Mouse (Mus musculus) yolk sac, embryonic 10.5 days (tissue): ENCODE measurements at regions not wholly inside any gene's neighbourhood (a gene's known extent, or its start where the extent isn't known, plus 50 kb on each side); places are given as distances from the start of the nearest gene placed in this dataset.
A peak's percentile ranks its signal among the peaks of the same experiment; 100 is the strongest.

Source experiments
- DNase-seq: peaks from one replicate; pipeline ENCODE4 v3.0.0-alpha.2; 2017; ENCODE audit warnings: low spot score

GRCm38 (mm10) chr15:57644331-57644953 lies 167.0 kb upstream of the Slc22a22 start:
- DNase-seq: no peak

- DNase-seq: no peak
Observed at GRCm38 (mm10) chr15:57639115-57639514, 161.7 kb upstream of the Slc22a22 start.

GRCm38 (mm10) chr15:57633067-57633466 lies 155.6 kb upstream of the Slc22a22 start:
- no peak for DNase-seq

GRCm38 (mm10) chr15:57632537-57632936 lies 155.1 kb upstream of the Slc22a22 start:
- no peak for DNase-seq

GRCm38 (mm10) chr15:57618466-57618865 lies 141.0 kb upstream of the Slc22a22 start:
- no peak for DNase-seq

DNA sequence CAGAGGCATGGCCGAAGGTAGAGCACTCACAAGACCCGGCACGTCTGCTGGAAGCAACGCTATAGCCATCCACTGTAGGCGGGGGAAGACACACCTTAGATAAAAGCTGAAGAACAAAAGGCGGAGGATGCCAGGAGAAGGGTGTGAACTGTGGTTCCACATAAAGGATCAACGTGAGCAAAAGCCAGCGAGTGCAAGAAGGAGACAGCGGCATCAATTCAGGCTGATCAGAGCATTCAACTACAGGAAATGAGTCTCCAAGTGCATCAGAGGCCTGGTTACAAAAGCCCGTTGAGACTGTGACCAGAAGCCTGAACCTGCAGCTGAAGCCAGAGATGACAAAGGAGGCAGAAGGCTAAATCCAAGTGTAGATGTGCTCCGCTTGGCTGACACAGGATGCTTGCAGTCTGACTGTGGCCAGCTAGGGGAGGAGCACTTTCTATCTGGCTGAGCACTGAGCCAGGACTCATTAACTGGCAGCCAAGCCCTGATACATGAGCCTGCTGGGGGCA lies 139.5 kb upstream of the Slc22a22 start:
- no peak for DNase-seq

- no peak for DNase-seq
Observed at GRCm38 (mm10) chr15:57610006-57610405, 132.6 kb upstream of the Slc22a22 start.

DNA sequence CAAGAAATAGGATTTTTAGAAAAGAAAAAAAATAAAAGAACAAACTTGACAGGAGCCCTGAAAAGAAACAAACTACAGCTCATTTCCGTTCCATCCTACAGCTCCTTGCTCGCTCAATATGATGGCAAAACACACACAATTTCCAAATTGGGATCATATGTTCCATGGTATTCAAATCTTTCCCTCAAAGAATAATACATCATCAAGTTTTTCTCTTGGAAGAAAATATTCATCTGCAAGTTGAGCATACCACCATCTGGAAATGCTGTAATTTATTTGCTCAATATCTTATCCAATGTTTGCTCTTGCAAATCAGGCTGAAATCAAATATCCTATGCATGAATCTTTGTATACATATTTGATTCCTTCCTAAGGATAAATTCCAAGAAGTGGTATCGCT lies 131.1 kb upstream of the Slc22a22 start:
- DNase-seq: no peak

- DNase-seq: no peak
Observed at GRCm38 (mm10) chr15:57600562-57600961, 123.1 kb upstream of the Slc22a22 start.

GRCm38 (mm10) chr15:57593326-57594004 lies 116.0 kb upstream of the Slc22a22 start:
- no peak for DNase-seq

DNA sequence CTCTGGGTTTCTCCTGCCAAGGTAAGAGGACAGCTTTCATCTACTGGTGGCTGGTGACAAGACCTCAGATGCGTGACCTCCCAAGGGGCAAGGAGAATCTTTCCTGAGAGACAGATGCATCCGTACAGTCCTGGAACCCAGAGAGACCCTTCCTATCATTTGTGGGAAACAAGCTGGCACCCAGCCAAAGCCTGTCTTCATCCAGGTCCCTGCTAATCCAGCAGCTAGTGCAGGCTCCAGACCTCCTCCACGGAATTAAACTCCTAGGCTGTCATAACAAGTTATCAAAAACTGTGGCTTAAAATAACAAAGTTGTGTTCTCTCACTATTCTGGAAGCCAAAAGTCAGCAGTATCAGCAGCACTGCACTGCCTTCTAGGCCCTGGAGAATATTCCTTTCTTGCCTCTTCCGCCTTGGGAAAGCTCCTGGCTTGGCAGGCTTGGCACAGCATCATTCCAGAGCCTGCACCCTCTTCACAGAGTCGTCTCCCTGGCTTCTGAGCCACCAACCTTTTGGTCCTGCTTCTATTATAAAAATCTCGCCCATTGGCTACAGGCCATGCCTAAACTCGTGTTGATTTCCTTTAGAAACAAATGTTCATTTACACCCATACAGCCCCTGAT lies 113.3 kb upstream of the Slc22a22 start:
- DNase-seq: peak; percentile 6

- DNase-seq: peak; percentile 70
Observed at GRCm38 (mm10) chr15:57589404-57590377, 112.3 kb upstream of the Slc22a22 start.

DNA sequence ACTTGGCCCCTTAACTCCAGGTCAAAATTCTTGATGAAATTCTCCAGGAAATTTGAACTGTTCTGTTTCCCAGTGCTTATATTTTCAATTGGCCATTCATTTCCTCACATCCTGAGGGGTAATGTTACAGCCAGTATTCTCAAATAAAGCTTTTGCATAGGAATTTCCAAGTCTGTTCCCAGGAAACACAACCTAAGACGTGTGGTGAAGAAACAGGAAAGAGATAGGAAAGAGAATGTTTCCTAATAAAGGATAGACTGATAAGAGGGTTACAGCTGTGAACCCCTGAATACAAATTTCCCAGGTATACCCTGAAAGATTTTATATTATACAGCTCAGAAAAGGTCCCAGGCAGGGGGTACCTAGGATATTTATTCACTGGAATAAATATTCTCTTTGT lies 108.0 kb upstream of the Slc22a22 start:
- DNase-seq: no peak

DNA sequence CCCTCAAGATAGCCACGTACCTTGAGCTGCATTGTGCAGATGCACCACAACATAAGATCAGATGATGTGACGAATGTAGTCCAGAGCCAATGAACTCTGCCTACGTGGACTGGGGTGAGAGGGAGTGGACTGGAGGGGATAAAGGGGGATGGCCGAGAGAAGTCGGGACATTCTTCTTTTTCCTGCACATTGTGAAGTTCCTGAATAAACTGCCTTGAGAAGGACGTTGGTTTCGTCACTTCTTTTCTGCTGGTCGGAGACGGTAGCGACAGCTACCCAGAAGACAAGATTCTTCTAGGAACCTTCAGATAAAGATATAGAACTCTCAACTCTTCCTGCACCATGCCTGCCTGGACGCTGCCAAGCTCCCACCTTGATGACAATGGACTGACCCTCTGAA lies 107.1 kb upstream of the Slc22a22 start:
- DNase-seq: no peak

- no peak for DNase-seq
Observed at GRCm38 (mm10) chr15:57581266-57581665, 103.8 kb upstream of the Slc22a22 start.

- no peak for DNase-seq
Observed at GRCm38 (mm10) chr15:57578794-57579193, 101.4 kb upstream of the Slc22a22 start.

GRCm38 (mm10) chr15:57574080-57574618 lies 96.7 kb upstream of the Slc22a22 start:
- DNase-seq: no peak

DNA sequence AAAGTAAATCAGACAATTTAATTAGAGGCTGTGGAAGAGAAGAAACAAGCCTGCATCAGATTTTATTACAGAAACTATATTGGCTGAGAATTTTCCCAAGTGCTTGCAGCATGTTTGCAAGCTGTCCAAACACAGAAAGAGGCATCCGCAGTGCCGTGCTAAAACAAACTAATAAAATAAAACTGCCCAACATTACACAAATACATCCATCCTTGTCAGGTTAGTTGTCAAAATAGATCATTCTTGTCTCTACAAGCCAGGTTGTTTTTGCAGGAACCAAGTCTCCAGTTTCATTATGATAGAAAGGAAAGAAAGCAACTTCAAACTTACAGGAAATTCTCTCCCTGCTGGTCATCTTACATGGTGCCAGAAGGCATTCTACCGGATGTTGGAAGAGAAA lies 95.0 kb upstream of the Slc22a22 start:
- DNase-seq: no peak

DNA sequence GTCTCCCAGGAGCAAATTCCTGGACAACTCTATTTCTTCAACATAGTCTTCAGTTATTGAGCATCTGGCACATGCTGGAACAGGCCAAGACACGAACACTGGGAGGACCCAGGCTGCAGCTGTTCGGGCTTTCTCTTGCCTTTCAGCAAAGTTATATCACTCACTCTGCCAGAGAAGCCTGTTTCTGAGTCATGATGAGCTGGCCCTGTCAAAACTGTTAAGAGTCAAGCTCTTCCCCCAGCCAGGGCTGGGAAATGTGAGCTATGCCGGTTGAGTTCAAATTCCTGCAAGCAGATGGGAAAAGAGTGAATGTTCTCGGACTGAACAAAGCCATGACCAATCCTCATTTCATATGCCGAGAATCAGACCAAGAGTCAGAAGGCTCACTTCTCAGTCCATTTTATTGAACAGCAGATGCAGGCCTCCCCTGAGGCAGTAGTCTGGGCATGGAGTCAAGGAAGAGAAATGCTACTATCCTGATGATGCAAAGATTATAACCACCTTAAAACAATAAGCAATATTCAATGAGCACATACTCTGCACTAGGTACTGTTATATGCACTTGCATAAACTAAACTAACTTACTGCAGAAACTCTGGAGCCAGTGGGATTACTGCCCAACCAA lies 90.7 kb upstream of the Slc22a22 start:
- peak; percentile 3 for DNase-seq

GRCm38 (mm10) chr15:57547154-57547553 lies 69.7 kb upstream of the Slc22a22 start:
- DNase-seq: no peak

DNA sequence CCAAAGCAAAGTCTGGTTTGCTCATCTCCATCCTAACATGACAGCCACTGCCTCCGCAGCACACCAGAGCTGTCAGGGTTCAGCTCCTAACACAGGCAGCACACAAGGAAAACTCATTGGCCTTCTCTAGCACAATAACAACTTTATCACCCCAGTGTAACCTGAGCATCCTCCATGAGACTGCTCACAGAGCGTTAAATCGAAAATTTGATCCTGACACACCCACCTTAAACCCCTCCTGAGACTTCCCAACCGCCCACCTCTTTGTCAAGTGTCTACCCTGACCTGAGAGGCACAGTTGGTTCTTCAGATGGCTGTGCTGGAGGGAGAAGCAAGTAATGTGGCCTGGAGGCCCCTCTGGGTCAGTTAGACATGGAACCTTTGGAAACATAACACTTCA lies 67.7 kb upstream of the Slc22a22 start:
- no peak for DNase-seq
